Mouse (Mus musculus) naive thymus-derived CD4-positive, alpha-beta T cell, adult 2 months (primary cell): ENCODE data around the gene Rps6ka1.

Experiments used
- DNase-seq: peaks from one replicate; pipeline ENCODE4 v3.0.0-alpha.2; 2011; ENCODE audit warnings: low read depth

The Rps6ka1 gene

DNA sequence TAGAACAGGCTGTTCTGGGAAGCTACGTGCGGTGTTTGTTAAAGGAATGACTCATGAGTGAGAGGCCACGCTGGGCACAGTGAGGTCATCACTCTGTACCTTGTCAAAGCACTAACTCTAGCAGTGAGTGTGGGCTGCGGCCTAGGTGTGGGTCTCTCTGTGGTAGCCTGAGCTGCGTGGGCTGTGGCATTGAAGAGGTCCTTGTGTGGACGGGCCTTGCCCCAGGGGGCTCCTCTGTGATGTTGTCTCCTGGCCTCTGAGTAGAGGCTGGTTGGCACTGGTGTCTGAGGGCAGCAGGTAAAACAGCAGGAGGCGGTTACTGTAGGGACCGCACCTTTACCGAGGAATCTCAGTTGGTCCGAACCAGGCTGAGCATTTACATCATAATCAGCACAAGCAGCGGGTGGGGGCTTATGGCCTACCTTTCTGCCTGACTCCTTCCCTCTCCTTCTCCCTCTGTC, 9.9 kb upstream of the Rps6ka1 start:
- DNase-seq, result no peak

DNA sequence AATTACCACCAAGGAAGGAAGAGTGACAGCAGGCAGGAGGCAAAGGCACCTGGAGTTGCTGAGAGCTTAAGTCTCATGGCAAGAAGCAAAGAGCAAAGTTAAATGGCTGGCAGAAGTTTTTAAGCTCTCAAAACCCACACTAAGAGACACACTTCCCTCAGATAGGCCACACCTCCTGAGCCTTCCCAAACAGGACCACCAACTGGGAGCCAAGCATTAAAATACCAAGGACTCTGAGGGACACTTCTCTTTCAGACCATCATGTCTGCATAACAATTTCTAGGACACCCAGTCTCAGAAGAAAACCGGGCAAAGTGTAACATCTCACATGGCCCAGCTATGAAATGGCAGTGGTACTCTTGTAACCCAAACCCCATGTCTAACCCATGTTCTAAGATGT, 9.4 kb upstream of the Rps6ka1 start:
- DNase-seq, result no peak

DNA sequence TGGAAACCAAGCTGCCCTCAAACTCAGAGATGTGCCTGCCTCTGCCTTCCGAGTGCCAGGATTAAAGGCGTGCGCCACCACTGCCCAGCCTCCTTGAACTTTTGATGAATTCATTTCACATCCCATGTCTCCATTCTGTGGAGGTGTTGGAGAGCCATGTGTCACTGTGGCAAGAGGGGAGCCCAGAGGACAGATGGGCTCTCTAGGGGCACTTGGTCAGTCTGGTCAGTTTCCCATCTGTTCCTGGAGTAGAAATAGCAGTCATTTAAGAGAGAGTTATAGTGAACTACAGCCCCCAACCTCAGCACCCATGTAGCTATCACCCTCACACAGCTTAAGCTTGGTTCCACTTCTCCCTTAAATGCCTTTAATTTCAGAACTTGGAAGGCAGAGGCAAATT, 8.4 kb upstream of the Rps6ka1 start:
- DNase-seq, result no peak

DNA sequence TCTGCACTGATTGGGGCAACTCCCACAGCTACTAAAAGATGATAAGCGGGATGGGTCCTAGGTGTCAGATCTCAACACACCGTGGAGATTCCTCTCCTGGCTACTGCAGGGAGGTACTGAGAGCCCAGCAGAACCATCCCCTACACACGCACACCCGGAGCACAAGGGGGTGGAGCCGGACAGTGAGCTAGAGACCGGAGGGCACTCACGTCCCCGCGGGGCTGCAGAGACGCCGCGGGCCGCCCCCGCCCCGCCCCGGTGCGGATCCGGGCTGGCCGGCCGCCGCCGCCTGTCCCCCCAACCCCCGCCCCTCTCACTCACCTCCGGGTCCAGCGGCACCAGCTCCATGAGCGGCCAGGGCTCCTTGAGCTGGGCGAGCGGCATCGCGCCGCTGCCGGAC, 348 bp downstream of the Rps6ka1 start:
- DNase-seq, result no peak

DNA sequence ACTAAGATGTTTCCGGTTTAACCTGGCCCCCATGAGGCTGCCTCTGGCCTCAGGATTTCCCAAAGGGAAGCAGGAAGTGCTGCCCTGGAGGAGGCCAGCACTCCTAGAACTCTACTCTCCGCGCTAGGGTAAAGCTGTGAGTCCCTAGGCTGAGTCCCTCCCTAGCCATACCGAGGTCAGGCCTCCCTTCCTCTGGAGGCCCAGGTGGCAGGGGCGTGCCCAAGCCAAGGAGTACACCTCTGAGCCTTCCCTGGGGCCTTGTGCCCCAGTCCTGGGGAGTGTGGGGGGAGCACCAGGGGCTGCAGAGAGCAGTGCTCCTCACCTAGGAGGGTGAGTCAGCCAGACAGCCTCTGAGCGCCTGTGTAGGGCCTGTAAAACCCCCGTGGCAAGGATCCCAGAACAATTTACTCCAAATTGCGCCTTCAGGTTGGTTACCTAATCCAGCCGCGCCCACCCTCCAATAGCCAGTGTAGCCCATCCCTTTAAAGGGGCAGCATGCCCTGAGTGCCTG, 1.6 kb downstream of the Rps6ka1 start:
- DNase-seq, result no peak

DNA sequence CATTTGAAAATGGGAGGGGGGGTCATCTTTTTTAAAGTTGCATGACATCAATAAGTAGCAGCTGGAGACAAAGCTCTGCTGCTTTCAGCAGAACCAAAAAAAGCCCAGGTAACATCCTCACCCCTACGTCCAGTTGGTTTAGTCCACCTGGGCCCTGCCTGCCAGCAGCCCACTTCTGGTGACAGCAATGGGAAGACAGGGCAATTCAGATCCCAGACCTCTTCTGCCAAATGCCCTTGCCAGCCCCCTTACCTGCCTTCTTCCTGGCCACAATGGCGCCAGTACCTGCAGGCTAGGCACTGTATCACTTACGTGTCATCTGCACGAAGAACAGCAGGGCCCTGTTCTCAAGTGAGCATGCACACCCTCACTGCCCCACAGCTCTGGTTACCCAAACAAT, 2.3 kb downstream of the Rps6ka1 start:
- DNase-seq, result no peak

DNA sequence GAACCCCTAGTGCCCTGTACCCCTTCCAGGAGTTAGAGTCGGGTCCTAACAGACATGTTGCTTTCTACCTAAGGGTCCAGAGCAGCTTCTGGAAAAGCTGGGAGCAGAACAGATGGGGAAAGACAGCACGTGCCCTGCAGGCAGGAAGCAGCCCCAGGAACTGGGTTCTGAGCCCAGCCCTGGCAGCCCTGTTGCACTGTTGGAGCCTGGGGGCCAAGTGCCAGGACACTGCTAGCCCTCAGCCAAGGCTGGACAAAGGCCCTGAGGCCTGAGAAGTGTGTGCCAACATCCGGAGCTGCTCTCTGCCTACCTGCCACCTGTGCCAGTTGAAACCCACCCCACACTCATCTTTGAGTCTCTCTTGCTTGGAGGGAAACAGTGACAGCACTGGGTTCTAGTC, 2.7 kb downstream of the Rps6ka1 start:
- DNase-seq, result no peak

DNA sequence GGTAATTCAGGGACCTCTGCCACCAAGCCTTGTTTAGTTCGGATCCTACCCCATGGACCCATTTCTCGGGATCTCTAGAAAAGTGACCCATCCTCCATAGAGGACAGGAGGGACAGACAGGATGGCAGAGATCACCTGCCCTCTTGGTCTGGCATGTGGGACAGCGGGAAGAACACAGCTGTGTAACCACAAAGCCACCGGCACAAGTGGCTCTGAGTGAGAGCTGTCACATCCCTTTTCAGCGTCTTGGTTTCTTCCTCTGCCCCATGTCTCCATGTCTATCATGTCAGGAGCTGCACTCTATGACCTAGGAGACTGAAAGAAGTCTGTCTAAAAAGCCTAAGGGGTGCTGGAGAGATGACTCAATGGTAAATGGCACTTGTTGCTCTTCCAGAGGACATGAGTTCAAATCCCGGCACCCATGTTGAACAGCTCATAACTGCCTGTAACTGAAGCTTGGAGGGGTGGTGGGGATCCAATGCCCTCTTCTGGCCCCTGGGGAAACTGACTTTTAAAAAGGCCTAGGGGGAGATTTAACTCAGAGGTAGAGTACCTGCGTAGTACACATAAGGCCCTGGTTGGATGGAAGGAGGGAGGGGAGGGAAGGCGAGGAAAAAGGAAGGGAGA, 3.4 kb downstream of the Rps6ka1 start:
- DNase-seq, result no peak

DNA sequence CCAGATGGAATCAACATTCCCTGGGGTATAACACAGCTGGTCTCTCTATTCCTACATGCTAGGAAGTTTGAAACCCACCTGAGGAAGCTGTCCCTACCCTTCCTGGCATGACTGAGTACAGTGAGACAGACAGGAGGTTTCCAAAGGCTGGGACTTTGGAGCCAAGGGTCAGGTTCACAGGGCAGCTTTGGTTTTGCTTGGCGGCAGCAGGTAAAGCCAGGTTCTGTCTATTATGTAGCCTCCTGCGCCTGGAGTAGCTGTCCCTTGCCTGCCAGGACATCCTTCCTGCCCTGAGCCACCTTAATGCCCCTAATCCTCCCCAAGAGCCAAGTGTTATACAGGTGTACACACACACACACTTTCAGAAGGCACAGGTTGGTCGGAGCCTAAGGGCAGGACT, 5.7 kb downstream of the Rps6ka1 start:
- no peak for DNase-seq

DNA sequence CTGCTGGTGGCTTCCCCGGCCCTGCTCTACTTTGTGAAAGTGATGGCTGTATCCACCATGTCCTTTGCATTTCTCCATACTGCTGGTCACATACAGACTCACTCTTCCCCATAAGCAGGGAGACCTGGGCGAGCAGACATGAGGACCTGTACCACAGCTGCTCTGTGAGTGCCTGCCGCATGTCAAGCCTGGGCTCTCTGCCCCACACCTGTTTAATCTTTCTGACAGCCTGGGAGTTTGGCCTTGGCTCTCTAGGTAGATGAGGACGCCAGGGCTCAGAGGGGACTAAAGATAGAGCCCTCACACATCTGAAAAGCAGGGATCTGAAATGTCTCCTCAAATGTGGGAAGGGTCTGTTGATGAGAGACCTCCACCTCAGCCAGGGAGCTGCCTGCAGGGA, 6.2 kb downstream of the Rps6ka1 start:
- DNase-seq, result no peak

DNA sequence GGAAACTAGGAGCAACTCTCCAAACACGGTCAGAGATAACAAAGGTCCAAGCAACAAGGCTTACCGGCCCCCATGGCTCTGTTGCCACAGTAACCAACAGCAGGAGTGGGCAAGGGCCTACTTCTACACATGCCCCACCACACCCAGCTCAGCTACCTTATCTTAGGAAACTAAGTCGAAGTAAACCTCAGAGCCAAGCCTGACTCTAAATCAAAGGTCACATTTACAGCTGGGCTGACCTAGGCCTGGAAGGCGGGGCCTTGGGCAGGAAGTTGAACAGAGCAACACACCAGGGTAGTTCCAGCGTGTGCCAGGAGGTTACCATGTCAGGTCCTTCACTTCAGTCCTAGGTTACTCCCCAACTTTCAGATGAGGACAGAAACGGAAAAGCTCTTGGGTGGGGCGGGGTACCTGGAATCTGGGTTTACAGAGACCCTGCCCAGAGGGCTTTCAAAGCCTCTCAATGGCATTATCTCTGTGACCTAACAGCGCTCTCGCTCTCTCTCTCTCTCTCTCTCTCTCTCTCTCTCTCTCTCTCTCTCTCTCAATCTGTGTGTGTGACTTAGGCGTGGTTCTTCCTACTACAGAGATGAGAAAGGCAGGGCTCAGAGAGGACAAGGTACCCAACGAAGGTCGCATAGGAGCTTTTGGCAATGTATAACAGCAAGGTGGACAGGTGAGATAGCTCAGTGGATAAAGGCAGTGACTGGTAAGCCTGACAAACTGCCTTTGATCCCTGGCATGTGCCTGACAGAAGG, 8.3 kb downstream of the Rps6ka1 start:
- DNase-seq, result peak; percentile 91

DNA sequence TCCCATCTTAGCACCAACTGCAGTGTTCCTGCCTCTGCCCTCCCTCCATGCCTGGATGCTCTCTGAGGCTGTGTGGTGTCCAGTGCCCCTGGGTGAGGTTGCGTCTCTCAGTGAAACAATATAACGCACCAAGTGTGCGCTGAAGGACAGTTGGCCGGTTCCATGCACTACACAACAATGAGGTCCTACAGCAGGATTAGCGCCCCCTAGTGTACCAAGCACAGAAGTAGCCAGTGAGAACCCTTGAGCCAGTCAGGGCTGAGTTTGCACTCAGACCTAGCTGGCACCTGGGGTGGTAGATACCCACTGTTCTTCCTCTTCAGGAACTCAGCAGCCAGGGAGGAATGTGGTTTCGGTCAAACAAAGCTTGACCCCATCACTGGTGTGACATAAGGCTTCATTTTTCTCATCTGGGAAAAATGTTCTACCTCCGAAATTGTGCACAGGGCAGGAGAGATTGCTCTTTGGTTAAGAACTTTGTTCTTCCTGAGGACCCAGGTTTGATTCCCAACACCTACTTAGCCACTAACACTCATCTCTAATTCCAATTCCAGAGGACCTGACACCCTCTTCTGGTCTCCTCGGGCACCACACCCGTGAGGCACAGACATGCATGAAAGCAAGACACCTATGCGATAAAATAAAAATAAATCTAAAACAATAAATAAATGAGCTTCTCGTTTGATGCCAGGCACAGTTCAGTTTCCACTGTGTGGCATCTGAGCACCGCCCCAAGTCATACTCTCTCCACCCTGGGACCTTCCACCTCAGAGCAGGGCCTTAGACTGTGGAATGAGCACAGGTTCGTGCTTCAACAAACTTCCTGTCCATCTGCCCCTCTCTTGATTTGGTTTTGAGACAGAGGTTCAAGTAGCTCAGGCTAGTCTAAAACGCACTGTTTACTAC, 9.5 kb downstream of the Rps6ka1 start:
- peak; percentile 66 for DNase-seq

DNA sequence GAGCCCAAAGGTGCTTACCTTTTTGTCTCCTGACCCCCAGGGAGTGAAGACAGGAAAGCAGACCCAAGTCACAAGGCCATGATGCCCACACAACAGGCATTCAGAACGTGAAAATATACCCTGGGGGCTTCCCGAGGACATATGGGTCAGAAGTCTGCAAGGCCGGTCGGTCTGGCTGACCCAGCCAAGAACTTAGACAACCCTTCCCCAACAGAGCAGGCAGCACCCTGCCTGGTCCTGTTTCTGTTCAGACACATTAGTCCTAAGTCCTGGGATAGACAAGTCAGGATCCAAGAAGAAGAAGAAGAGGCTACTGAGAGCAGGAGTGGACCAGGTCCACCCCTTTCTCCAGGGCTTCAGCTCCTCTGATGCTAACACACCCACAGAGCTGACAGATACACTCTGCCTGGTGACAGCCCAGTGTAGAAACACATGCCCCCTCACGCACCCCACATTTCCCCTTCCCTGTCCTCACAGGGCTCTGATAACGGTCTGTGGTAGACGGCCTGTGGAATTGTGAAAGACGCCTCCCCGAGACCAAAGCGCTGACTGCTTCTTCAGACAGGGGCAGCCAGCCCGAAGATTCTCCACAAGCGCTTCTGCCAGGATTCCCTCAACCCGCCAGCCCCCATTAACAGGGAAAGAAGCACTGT, 12.6 kb downstream of the Rps6ka1 start:
- no peak for DNase-seq

DNA sequence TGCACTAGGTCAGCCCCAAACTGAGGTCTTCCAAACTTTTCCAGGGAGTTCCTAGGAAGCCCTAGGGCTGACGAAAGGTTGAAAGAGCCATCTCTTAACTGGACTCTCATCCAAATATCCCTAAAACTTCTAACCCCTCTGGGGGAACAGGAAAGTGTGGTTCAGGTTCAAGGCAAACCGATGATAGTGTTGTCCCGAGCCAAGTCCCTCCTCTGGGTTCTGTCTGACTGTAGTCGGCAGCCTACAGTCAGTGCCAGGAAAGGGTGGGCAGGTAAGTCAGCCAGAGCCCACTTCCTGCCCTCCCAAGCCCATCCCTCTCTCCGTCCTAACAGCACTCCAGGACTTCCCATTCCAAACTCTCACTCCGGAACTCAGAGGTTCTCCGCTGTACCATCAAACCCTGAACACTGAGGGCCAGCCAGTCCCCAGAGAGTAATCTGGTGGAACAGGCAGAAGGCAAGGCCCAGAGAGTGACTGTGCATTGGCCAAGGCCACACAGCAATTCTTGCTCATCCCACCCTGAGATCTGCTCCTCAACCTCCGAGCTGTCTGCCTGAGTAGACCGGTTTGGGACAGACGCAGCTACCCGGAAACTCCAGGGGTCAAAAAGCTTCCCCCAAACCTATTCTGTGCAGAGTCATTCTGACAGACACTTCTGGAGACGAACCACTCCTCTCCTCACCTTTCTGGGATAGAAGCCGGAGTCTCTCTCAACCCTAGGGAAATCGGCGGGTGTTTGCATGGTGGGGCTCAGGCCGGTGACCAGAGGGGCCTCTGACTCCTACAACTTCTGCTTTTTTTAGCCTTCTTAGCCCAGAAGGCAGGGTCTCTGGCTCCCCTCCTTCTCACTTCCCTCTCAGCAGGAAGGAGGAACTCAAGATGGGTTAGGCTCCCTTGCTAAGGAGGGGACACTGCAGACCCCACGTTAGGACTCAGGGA, 13.4 kb downstream of the Rps6ka1 start:
- no peak for DNase-seq

DNA sequence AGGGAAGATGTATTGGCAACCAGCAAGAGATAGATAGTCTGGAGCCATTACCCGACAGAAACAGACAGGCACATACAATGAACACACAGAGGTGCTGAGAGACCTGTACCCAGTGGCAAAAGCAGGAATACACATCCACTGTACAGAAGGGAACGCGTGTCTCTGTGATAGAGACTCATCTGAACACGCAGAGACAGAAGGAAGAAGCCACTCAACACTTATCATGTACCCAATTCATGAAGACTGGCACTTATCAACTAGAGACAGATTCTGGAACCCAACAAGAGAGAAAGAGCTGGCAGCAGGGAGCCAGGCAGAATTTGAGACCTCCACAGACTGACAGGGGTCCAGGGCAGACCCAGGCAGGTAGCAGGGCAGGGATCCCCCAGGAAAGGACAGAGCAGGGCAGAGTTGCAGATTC, 14.2 kb downstream of the Rps6ka1 start:
- no peak for DNase-seq

DNA sequence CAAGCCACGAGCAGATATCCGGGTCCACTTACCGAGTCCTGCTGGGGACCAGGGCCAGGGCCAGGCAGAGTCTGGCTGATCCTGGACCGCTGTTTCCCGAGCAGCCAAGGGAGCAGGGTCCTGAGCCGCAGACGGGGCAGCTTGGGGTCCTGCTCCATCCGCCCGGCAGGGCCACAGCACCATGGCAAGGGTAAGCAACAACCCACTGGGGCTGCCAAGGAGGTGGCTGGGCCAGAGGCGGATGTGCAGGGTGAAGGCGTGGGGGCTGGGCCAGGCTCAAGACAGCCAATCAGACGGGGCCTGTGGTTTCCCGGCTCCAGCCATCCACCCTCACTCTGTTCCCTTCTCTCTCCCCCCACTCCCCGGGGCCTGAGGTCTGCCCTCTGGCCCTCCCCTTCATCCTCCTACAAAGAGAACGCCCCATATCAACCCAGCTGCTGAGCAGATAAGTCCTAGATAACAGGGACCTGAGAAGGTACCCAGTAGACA, 14.7 kb downstream of the Rps6ka1 start:
- DNase-seq, result peak; percentile 77

DNA sequence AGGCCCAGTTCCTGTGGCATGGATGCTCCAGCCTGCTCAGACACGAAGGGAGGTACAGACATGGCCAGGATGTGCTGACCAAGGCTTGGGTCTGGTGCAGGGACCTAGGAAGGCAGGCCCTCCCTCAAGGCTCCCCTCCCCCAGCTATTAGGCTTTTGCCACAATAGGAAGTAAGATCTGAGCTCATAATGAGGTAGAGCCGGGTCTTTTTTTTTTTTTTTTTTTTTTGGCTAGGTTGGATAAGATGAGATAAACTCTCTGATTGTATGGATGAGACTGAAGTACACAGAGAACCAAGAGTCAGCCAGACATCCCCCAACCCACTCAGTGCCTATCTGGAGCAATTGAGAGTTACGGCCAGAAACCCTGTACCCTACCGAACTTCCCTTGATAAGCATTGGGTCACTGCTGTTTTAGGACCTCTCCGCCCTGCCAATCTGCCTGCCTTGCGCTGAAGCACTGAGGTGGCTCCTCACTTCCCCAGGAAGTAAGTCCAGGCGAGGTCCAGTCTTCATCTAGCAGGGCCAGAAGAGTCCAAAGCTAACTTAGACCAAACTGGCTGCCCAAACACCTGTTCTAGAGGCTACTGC, 15.3 kb downstream of the Rps6ka1 start:
- no peak for DNase-seq

DNA sequence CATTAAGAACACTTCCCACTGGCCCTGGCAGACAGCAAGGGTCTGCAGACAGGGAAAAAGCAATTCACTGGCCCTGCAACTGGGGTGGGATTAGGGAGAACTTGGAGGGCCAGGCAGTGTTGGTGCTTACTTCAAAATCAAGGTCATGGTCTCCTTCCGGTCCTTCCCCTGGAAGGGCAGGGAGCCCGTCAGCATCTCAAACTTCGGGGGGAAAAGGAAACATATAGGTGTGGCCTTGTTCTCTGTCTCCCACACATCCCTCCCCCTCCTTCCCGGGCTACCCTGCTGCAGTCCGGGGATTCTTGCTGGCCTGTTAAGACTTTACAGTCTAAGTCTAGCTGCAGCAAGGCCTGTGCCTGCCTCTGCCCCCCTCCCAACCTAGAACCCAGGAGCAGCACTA, 22.4 kb downstream of the Rps6ka1 start:
- no peak for DNase-seq

DNA sequence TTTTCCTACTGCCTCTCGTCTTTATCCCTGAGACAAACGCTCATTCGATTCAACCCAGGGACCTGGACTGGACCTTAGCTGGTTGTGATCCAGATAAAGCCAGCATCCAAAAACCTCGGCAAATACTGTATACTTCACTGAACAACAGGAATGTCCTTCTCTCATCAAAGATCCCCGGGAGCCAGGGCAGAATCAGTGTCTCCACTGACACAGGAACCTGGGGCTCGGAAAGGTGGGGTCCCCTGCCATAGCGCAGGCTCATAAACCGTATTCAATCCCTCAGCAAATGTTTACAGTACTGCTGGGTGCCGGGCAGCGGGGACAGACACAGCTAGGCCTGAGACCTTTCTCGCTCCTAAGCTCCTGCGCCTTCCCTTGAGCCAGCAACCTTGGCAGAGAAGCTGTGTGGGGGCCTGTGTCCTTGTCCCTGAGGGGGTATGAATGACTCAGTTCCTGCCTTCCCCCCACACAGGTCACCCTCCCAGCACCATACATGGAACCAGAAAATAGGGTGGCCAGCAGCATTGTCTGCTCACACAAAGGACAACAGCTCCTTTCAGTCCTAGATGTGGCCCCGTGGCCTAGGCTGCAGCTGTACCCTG, 23.1 kb downstream of the Rps6ka1 start:
- no peak for DNase-seq

DNA sequence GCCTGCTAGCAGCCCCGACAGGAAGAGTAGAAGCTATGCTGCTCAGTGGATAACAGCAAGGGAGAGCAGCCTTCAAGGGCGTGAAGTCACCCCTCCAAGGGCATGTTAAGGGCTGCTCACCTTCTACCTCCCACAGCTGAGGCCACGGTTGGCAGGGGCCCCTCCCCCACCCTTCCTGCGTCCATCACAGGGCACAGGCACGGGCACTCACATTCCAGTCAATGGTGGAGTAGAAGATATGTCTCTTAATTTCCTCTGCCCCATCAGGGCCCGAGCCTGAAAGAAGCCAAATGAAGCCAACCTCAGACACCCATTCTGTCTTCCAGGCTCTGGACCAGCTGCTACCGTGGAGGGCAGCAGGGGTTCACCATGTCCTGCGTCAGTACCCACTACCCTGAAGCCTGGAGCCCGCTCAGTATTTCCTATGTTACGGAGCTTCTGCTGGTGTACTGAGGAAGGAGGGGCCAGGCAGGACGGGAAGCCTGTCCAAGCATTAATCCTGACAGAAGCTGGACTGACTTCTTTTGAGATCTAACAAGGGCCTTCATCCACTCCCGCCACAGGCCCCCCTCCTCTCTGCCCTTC, 23.7 kb downstream of the Rps6ka1 start:
- DNase-seq, result no peak
